Mouse (Mus musculus): ENCODE measurements around the gene Hba-a1. TPM values are rescaled to one million over a fixed set of nuclear protein-coding genes. Genes with fewer than 3 reads are reported as not detected.
"Not testable (repeated sequence)": the region's sequence is repeated elsewhere in the genome, so short reads cannot be mapped to it uniquely, and the experiment has no call there.

Gene Hba-a1
- 2,197 and 2,350 TPM in 2 replicates for polyA plus RNA-seq (2014; fragmentation: Nextera tagmentation; extraction: Ambion mirVana)

GRCm38 (mm10) chr11:32283091-32283777 lies at the start of gene Hba-a1:
Gene Hba-a1 (plus strand): TSS chr11:32283511.
- not testable (repeated sequence) for H3K27me3 ChIP-seq (ENCODE audit: control insufficient read depth, insufficient read depth, low read length); H3K4me1 ChIP-seq (ENCODE audit: control insufficient read depth, insufficient read depth, low read length); ATAC-seq (ENCODE audit: low read depth); H3K9me3 ChIP-seq (ENCODE audit: control insufficient read depth, low read length); H3K36me3 ChIP-seq (ENCODE audit: control insufficient read depth, insufficient read depth, low read length); H3K9ac ChIP-seq (replicated peaks; ENCODE audit: low read depth, low read length); H3K27ac ChIP-seq (ENCODE audit: low read depth, low read length); H3K4me2 ChIP-seq (ENCODE audit: low read depth, low read length); H3K4me3 ChIP-seq (ENCODE audit: low read depth, low read length)
- WGBS, result 86% methylated on average over 1 of the region's 5 CpGs

GRCm38 (mm10) chr11:32233895-32234294 lies 49.4 kb upstream of the Hba-a1 start:
- Histone ChIP-seq H3K27ac (ENCODE audit: low read depth, low read length) (no peak overlapping the region), H3K9ac (replicated peaks; ENCODE audit: low read depth, low read length) (no peak overlapping the region), H3K9me3 (ENCODE audit: control insufficient read depth, low read length) (no peaks in the 10 kb centered on the region), H3K27me3 (ENCODE audit: control insufficient read depth, insufficient read depth, low read length) (no peaks in the 10 kb centered on the region), H3K4me2 (ENCODE audit: low read depth, low read length) (no peak overlapping the region), H3K4me1 (ENCODE audit: control insufficient read depth, insufficient read depth, low read length) (peaks cover 10% of the 10 kb centered on the region; the same call in 1 of the 2 replicates), H3K4me3 (ENCODE audit: low read depth, low read length) (no peak overlapping the region), H3K36me3 (ENCODE audit: control insufficient read depth, insufficient read depth, low read length) (peaks cover 9% of the 10 kb centered on the region; the same call in 1 of the 2 replicates)
- no peak for ATAC-seq (ENCODE audit: low read depth)
- 93% methylated on average over 3 of the region's 3 CpGs for WGBS

- Histone ChIP-seq H3K4me2 (ENCODE audit: low read depth, low read length) (no peak overlapping the region), H3K9me3 (ENCODE audit: control insufficient read depth, low read length) (no peaks in the 10 kb centered on the region), H3K9ac (replicated peaks; ENCODE audit: low read depth, low read length) (no peak overlapping the region), H3K36me3 (ENCODE audit: control insufficient read depth, insufficient read depth, low read length) (peaks cover 9% of the 10 kb centered on the region; the same call in 1 of the 2 replicates), H3K27ac (ENCODE audit: low read depth, low read length) (peak overlapping the region; percentile 64), H3K4me1 (ENCODE audit: control insufficient read depth, insufficient read depth, low read length) (peaks cover 10% of the 10 kb centered on the region; the same call in 1 of the 2 replicates), H3K27me3 (ENCODE audit: control insufficient read depth, insufficient read depth, low read length) (no peaks in the 10 kb centered on the region), H3K4me3 (ENCODE audit: low read depth, low read length) (no peak overlapping the region)
- ATAC-seq (ENCODE audit: low read depth), result no peak
- 89% methylated on average over 6 of the region's 6 CpGs for WGBS
Measured at GRCm38 (mm10) chr11:32234816-32235485, 48.4 kb upstream of the Hba-a1 start.

GRCm38 (mm10) chr11:32235646-32236045 lies 47.7 kb upstream of the Hba-a1 start:
- peak; percentile 29 for ATAC-seq (ENCODE audit: low read depth)
- no peak overlapping the region for H3K4me2 ChIP-seq (ENCODE audit: low read depth, low read length)
- H3K36me3 ChIP-seq (ENCODE audit: control insufficient read depth, insufficient read depth, low read length), result peaks cover 9% of the 10 kb centered on the region; the same call in 1 of the 2 replicates
- H3K27me3 ChIP-seq (ENCODE audit: control insufficient read depth, insufficient read depth, low read length), result no peaks in the 10 kb centered on the region
- no peaks in the 10 kb centered on the region for H3K9me3 ChIP-seq (ENCODE audit: control insufficient read depth, low read length)
- H3K4me1 ChIP-seq (ENCODE audit: control insufficient read depth, insufficient read depth, low read length), result peaks cover 10% of the 10 kb centered on the region; the same call in 1 of the 2 replicates
- H3K27ac ChIP-seq (ENCODE audit: low read depth, low read length), result no peak overlapping the region; the same call in 1 of the 2 replicates
- no peak overlapping the region for H3K9ac ChIP-seq (replicated peaks; ENCODE audit: low read depth, low read length)
- WGBS, result 24% methylated on average over 3 of the region's 3 CpGs
- no peak overlapping the region for H3K4me3 ChIP-seq (ENCODE audit: low read depth, low read length)

GRCm38 (mm10) chr11:32236132-32236531 lies 47.2 kb upstream of the Hba-a1 start:
- Histone ChIP-seq H3K4me1 (ENCODE audit: control insufficient read depth, insufficient read depth, low read length) (peaks cover 10% of the 10 kb centered on the region; the same call in 1 of the 2 replicates), H3K36me3 (ENCODE audit: control insufficient read depth, insufficient read depth, low read length) (peaks cover 9% of the 10 kb centered on the region; the same call in 1 of the 2 replicates), H3K27me3 (ENCODE audit: control insufficient read depth, insufficient read depth, low read length) (no peaks in the 10 kb centered on the region), H3K27ac (ENCODE audit: low read depth, low read length) (peak overlapping the region; percentile 36; the same call in 1 of the 2 replicates), H3K9ac (replicated peaks; ENCODE audit: low read depth, low read length) (no peak overlapping the region), H3K4me3 (ENCODE audit: low read depth, low read length) (no peak overlapping the region), H3K4me2 (ENCODE audit: low read depth, low read length) (no peak overlapping the region), H3K9me3 (ENCODE audit: control insufficient read depth, low read length) (no peaks in the 10 kb centered on the region)
- WGBS, result 68% methylated on average over 2 of the region's 2 CpGs
- 0 out of 2 replicates have a peak, but pooled peaks have one; percentile 25 for ATAC-seq (ENCODE audit: low read depth)

- Histone ChIP-seq H3K36me3 (ENCODE audit: control insufficient read depth, insufficient read depth, low read length) (peaks cover 4% of the 10 kb centered on the region; the same call in 1 of the 2 replicates), H3K4me2 (ENCODE audit: low read depth, low read length) (no peak overlapping the region), H3K27me3 (ENCODE audit: control insufficient read depth, insufficient read depth, low read length) (no peaks in the 10 kb centered on the region), H3K4me1 (ENCODE audit: control insufficient read depth, insufficient read depth, low read length) (peaks cover 10% of the 10 kb centered on the region; the same call in 1 of the 2 replicates), H3K9ac (replicated peaks; ENCODE audit: low read depth, low read length) (no peak overlapping the region), H3K9me3 (ENCODE audit: control insufficient read depth, low read length) (no peaks in the 10 kb centered on the region), H3K27ac (ENCODE audit: low read depth, low read length) (peak overlapping the region; percentile 36; the same call in 1 of the 2 replicates), H3K4me3 (ENCODE audit: low read depth, low read length) (no peak overlapping the region)
- no peak for ATAC-seq (ENCODE audit: low read depth)
- 55% methylated on average over 9 of the region's 9 CpGs for WGBS
Measured at GRCm38 (mm10) chr11:32236712-32237410, 46.5 kb upstream of the Hba-a1 start.

GRCm38 (mm10) chr11:32237411-32237795 lies 45.9 kb upstream of the Hba-a1 start:
- H3K27me3 ChIP-seq (ENCODE audit: control insufficient read depth, insufficient read depth, low read length), result no peaks in the 10 kb centered on the region
- 88% methylated on average over 3 of the region's 3 CpGs for WGBS
- no peak overlapping the region for H3K9ac ChIP-seq (replicated peaks; ENCODE audit: low read depth, low read length)
- no peak overlapping the region for H3K4me2 ChIP-seq (ENCODE audit: low read depth, low read length)
- H3K4me1 ChIP-seq (ENCODE audit: control insufficient read depth, insufficient read depth, low read length), result peaks cover 10% of the 10 kb centered on the region; the same call in 1 of the 2 replicates
- no peaks in the 10 kb centered on the region for H3K9me3 ChIP-seq (ENCODE audit: control insufficient read depth, low read length)
- no peak for ATAC-seq (ENCODE audit: low read depth)
- H3K36me3 ChIP-seq (ENCODE audit: control insufficient read depth, insufficient read depth, low read length), result peaks cover 4% of the 10 kb centered on the region; the same call in 1 of the 2 replicates
- no peak overlapping the region for H3K4me3 ChIP-seq (ENCODE audit: low read depth, low read length)
- H3K27ac ChIP-seq (ENCODE audit: low read depth, low read length), result no peak overlapping the region

GRCm38 (mm10) chr11:32238093-32238860 lies 45.0 kb upstream of the Hba-a1 start:
- Histone ChIP-seq H3K27me3 (ENCODE audit: control insufficient read depth, insufficient read depth, low read length) (no peaks in the 10 kb centered on the region), H3K4me2 (ENCODE audit: low read depth, low read length) (no peak overlapping the region), H3K4me3 (ENCODE audit: low read depth, low read length) (no peak overlapping the region), H3K27ac (ENCODE audit: low read depth, low read length) (no peak overlapping the region), H3K36me3 (ENCODE audit: control insufficient read depth, insufficient read depth, low read length) (no peaks in the 10 kb centered on the region; the same call in 1 of the 2 replicates), H3K9ac (replicated peaks; ENCODE audit: low read depth, low read length) (no peak overlapping the region), H3K9me3 (ENCODE audit: control insufficient read depth, low read length) (no peaks in the 10 kb centered on the region), H3K4me1 (ENCODE audit: control insufficient read depth, insufficient read depth, low read length) (peaks cover 10% of the 10 kb centered on the region; the same call in 1 of the 2 replicates)
- ATAC-seq (ENCODE audit: low read depth), result peak; percentile 67
- WGBS, result 63% methylated on average over 5 of the region's 5 CpGs

Data from neural tube, embryonic 14.5 days (tissue).